Mouse (Mus musculus): Measurements from ENCODE around the gene Cox19.

DNA sequence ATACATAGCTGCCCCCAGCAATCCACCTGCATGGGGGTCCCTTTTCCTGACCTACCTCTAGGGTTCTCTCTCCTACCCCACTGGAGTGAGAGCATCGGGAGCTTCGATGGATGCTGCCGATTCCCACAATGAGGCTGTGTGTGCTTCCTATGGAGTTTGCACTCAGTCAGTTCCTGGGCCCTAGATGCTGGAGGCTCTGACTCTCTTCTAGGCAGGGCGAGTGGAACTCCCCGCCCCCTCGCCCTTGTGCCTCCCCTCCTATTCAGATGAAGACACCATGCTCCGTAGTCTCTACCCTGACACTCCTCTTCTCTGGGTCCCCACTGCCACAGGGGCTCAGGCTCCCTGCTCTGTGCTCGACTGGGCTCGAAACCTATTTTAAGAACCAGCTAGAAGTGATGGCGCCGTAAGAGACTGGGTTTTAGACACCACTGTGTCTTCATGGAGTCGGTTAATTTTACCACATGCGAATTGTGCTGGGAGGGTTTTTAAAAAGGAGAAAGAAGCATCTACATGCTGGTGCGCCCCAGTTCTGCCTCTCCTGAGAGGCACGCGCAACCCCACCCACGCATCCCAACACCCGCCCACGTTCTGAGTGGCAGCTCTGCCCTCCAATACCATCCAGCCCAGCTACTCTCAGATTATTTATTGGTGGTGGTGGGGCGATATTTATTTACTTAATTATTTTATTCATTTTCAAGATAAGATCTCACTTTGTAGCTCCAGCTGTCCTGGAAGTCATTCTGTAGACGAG, 33.3 kb downstream of the Cox19 start:
- no peak for TF ChIP-seq GATA1 (IDR thresholded peaks at IDR 0.05; ENCODE audit: borderline replicate concordance, low read length)
- no peak for TF ChIP-seq FLI1 (IDR thresholded peaks at IDR 0.05; ENCODE audit: low read length)
